Mouse (Mus musculus): ENCODE data around the gene Jmjd8. TPM values are rescaled to one million over a fixed set of nuclear protein-coding genes. Genes with fewer than 3 reads are reported as not detected.
"Not testable (repeated sequence)": the region's sequence is repeated elsewhere in the genome, so short reads cannot be mapped to it uniquely, and the experiment has no call there.

The Jmjd8 gene
- polyA plus RNA-seq, 1 experiment from 2014 or later: 26.6 TPM

- H3K27me3 ChIP-seq (replicated peaks): no peaks in the 10 kb centered on the region
- ATAC-seq: no peak
- 77% methylated on average over 13 of the region's 13 CpGs for WGBS (ENCODE audit: insufficient replicate concordance)
- no peaks in the 10 kb centered on the region for H3K9me3 ChIP-seq (replicated peaks)
- H3K9ac ChIP-seq: no peak overlapping the region
- H3K27ac ChIP-seq: no peak overlapping the region
- no peak overlapping the region for H3K4me2 ChIP-seq
- H3K4me1 ChIP-seq: peaks cover 63% of the 10 kb centered on the region
- no peak overlapping the region for H3K4me3 ChIP-seq
- H3K36me3 ChIP-seq: peaks cover 27% of the 10 kb centered on the region
Measured at GRCm38 (mm10) chr17:25794197-25794596, 34.5 kb upstream of the Jmjd8 start.

GRCm38 (mm10) chr17:25794998-25795397, 33.7 kb upstream of the Jmjd8 start:
- no peak overlapping the region for H3K27ac ChIP-seq

GRCm38 (mm10) chr17:25795609-25796092, 33.0 kb upstream of the Jmjd8 start, which contains the start of gene AC134908.4:
Gene AC134908.4, minus strand, starts transcription at chr17:25795659.
- H3K27me3 ChIP-seq (replicated peaks): no peaks in the 10 kb centered on the region
- 39% methylated on average over 6 of the region's 6 CpGs for WGBS (ENCODE audit: insufficient replicate concordance)
- no peak for ATAC-seq
- peak within 1 kb of the TSS; percentile 95 for H3K4me2 ChIP-seq
- no peaks in the 10 kb centered on the region for H3K9me3 ChIP-seq (replicated peaks)
- H3K4me3 ChIP-seq: peak within 1 kb of the TSS; percentile 80
- peaks cover 15% of the 10 kb centered on the region for H3K36me3 ChIP-seq
- H3K9ac ChIP-seq: peak within 1 kb of the TSS; percentile 77
- 0 out of 2 replicates have a peak within 1 kb of the TSS, but pooled peaks have one; percentile 68 for H3K27ac ChIP-seq
- peaks cover 60% of the 10 kb centered on the region for H3K4me1 ChIP-seq

More at GRCm38 (mm10) chr17:25794998-25795397, 33.7 kb upstream of the Jmjd8 start:
- Histone ChIP-seq H3K27me3 (replicated peaks) (no peaks in the 10 kb centered on the region), H3K4me3 (no peak overlapping the region), H3K9me3 (replicated peaks) (no peaks in the 10 kb centered on the region), H3K4me2 (peak overlapping the region; percentile 95; the same call in 1 of the 2 replicates), H3K4me1 (peaks cover 63% of the 10 kb centered on the region), H3K36me3 (peaks cover 19% of the 10 kb centered on the region), H3K9ac (no peak overlapping the region)
- ATAC-seq: no peak
- 83% methylated on average over 17 of the region's 17 CpGs for WGBS (ENCODE audit: insufficient replicate concordance)

GRCm38 (mm10) chr17:25796211-25796771, 32.4 kb upstream of the Jmjd8 start:
- Histone ChIP-seq H3K4me3 (peak overlapping the region; percentile 80), H3K9ac (peak overlapping the region; percentile 77), H3K9me3 (replicated peaks) (no peaks in the 10 kb centered on the region), H3K27me3 (replicated peaks) (peaks cover 2% of the 10 kb centered on the region), H3K36me3 (peaks cover 13% of the 10 kb centered on the region), H3K4me2 (peak overlapping the region; percentile 95), H3K27ac (0 out of 2 replicates have a peak overlapping the region, but pooled peaks have one; percentile 68), H3K4me1 (peaks cover 54% of the 10 kb centered on the region)
- WGBS (ENCODE audit: insufficient replicate concordance): 3% methylated on average over 37 of the region's 37 CpGs
- ATAC-seq: peak; percentile 9; the same call in 1 of the 2 replicates

GRCm38 (mm10) chr17:25796951-25797369, 31.7 kb upstream of the Jmjd8 start, which contains the start of gene Metrn:
Gene Metrn, minus strand, starts transcription at chr17:25797136.
- peak; percentile 79 for ATAC-seq
- under 1% methylated on average over 35 of the region's 35 CpGs for WGBS (ENCODE audit: insufficient replicate concordance)
- H3K4me2 ChIP-seq: peak within 1 kb of the TSS; percentile 95

GRCm38 (mm10) chr17:25801029-25801428, 27.6 kb upstream of the Jmjd8 start:
- H3K4me2 ChIP-seq: no peak overlapping the region
- H3K27me3 ChIP-seq (replicated peaks): peaks cover 35% of the 10 kb centered on the region
- no peak for ATAC-seq
- peaks cover 14% of the 10 kb centered on the region for H3K4me1 ChIP-seq
- H3K9me3 ChIP-seq (replicated peaks): no peaks in the 10 kb centered on the region
- H3K36me3 ChIP-seq: no peaks in the 10 kb centered on the region
- H3K4me3 ChIP-seq: no peak overlapping the region
- 8% methylated on average over 6 of the region's 6 CpGs for WGBS (ENCODE audit: insufficient replicate concordance)
- no peak overlapping the region for H3K9ac ChIP-seq
- H3K27ac ChIP-seq: no peak overlapping the region

More at GRCm38 (mm10) chr17:25796951-25797369, 31.7 kb upstream of the Jmjd8 start, which contains the start of gene Metrn:
- H3K27ac ChIP-seq: peak within 1 kb of the TSS; percentile 68; the same call in 1 of the 2 replicates
- H3K9me3 ChIP-seq (replicated peaks): no peaks in the 10 kb centered on the region
- H3K9ac ChIP-seq: peak within 1 kb of the TSS; percentile 77
- peaks cover 6% of the 10 kb centered on the region for H3K27me3 ChIP-seq (replicated peaks)
- peak within 1 kb of the TSS; percentile 80 for H3K4me3 ChIP-seq
- H3K4me1 ChIP-seq: peaks cover 48% of the 10 kb centered on the region
- peaks cover 13% of the 10 kb centered on the region for H3K36me3 ChIP-seq

- ATAC-seq: no peak
- Histone ChIP-seq H3K9me3 (replicated peaks) (no peaks in the 10 kb centered on the region), H3K4me2 (no peak overlapping the region), H3K4me3 (no peak overlapping the region), H3K36me3 (no peaks in the 10 kb centered on the region), H3K9ac (no peak overlapping the region), H3K27ac (no peak overlapping the region), H3K4me1 (no peaks in the 10 kb centered on the region; the same call in 1 of the 2 replicates), H3K27me3 (replicated peaks) (peaks cover 54% of the 10 kb centered on the region)
- WGBS (ENCODE audit: insufficient replicate concordance): 14% methylated on average over 10 of the region's 10 CpGs
Measured at GRCm38 (mm10) chr17:25802825-25803517, 25.7 kb upstream of the Jmjd8 start.

GRCm38 (mm10) chr17:25806507-25806906, 22.2 kb upstream of the Jmjd8 start:
- peaks cover 85% of the 10 kb centered on the region for H3K27me3 ChIP-seq (replicated peaks)
- WGBS (ENCODE audit: insufficient replicate concordance): 69% methylated on average over 4 of the region's 4 CpGs
- no peaks in the 10 kb centered on the region for H3K36me3 ChIP-seq
- ATAC-seq: no peak
- no peak overlapping the region for H3K4me2 ChIP-seq
- H3K9ac ChIP-seq: no peak overlapping the region
- no peaks in the 10 kb centered on the region for H3K9me3 ChIP-seq (replicated peaks)
- no peak overlapping the region for H3K4me3 ChIP-seq
- no peak overlapping the region for H3K27ac ChIP-seq
- H3K4me1 ChIP-seq: peaks cover 14% of the 10 kb centered on the region

- H3K36me3 ChIP-seq; H3K4me2 ChIP-seq; H3K4me3 ChIP-seq; ATAC-seq; H3K9me3 ChIP-seq (replicated peaks); H3K9ac ChIP-seq; H3K27ac ChIP-seq: not testable (repeated sequence)
- H3K27me3 ChIP-seq (replicated peaks): peaks cover 88% of the 10 kb centered on the region
- 33% methylated on average over 2 of the region's 2 CpGs for WGBS (ENCODE audit: insufficient replicate concordance)
- H3K4me1 ChIP-seq: peaks cover 14% of the 10 kb centered on the region
Measured at GRCm38 (mm10) chr17:25807452-25807851, 21.2 kb upstream of the Jmjd8 start.

GRCm38 (mm10) chr17:25808028-25808427, 20.6 kb upstream of the Jmjd8 start:
- Histone ChIP-seq H3K4me3 (peak overlapping the region; percentile 55; the same call in 1 of the 2 replicates), H3K27me3 (replicated peaks) (peaks cover 88% of the 10 kb centered on the region)

GRCm38 (mm10) chr17:25808789-25809605, 19.7 kb upstream of the Jmjd8 start, which contains the start of gene Fbxl16:
Gene Fbxl16, plus strand, starts transcription at chr17:25809085.
- H3K4me2 ChIP-seq: peak within 1 kb of the TSS; percentile 77
- peaks cover 14% of the 10 kb centered on the region for H3K4me1 ChIP-seq
- H3K27ac ChIP-seq: no peak within 1 kb of the TSS
- H3K4me3 ChIP-seq: peak within 1 kb of the TSS; percentile 55
- H3K9me3 ChIP-seq (replicated peaks): no peaks in the 10 kb centered on the region
- 1% methylated on average over 98 of the region's 100 CpGs for WGBS (ENCODE audit: insufficient replicate concordance)
- no peaks in the 10 kb centered on the region for H3K36me3 ChIP-seq
- ATAC-seq: no peak; the same call in 1 of the 2 replicates
- peaks cover 87% of the 10 kb centered on the region for H3K27me3 ChIP-seq (replicated peaks)
- H3K9ac ChIP-seq: peak within 1 kb of the TSS; percentile 25; the same call in 1 of the 2 replicates

More at GRCm38 (mm10) chr17:25808028-25808427, 20.6 kb upstream of the Jmjd8 start:
- H3K36me3 ChIP-seq: no peaks in the 10 kb centered on the region
- no peaks in the 10 kb centered on the region for H3K9me3 ChIP-seq (replicated peaks)
- 40% methylated on average over 5 of the region's 5 CpGs for WGBS (ENCODE audit: insufficient replicate concordance)
- no peak overlapping the region for H3K9ac ChIP-seq
- no peak for ATAC-seq
- no peak overlapping the region for H3K27ac ChIP-seq
- H3K4me1 ChIP-seq: peaks cover 14% of the 10 kb centered on the region
- H3K4me2 ChIP-seq: peak overlapping the region; percentile 77; the same call in 1 of the 2 replicates
